Mouse (Mus musculus) cerebellum, adult 9-11 months (tissue): ENCODE results near the gene Clcn2.

Experiments used
- DNase-seq: peaks from one replicate; pipeline ENCODE4 v3.0.0; 2022

Clcn2 gene

GRCm38 (mm10) chr16:20717181-20717977, at the start of gene Clcn2, which contains the start of gene Polr2h:
TSS of gene Clcn2 (minus strand) at chr16:20717746.
TSS of gene Polr2h (plus strand) at chr16:20717665.
- DNase-seq, result peak; percentile 99

- DNase-seq, result no peak
These were observed 47.7 kb upstream of the Clcn2 start for GRCm38 (mm10) chr16:20765244-20765643.

- DNase-seq, result peak; percentile 63
These were observed 44.1 kb upstream of the Clcn2 start for GRCm38 (mm10) chr16:20761681-20762080.

- DNase-seq, result no peak
These were observed 39.8 kb upstream of the Clcn2 start for GRCm38 (mm10) chr16:20757385-20757784.

GRCm38 (mm10) chr16:20756052-20756451, 38.5 kb upstream of the Clcn2 start:
- DNase-seq, result no peak

GRCm38 (mm10) chr16:20750518-20750917, 33.0 kb upstream of the Clcn2 start:
- no peak for DNase-seq

- DNase-seq, result no peak
These were observed 29.1 kb upstream of the Clcn2 start for GRCm38 (mm10) chr16:20746641-20747040.

- no peak for DNase-seq
These were observed 22.3 kb upstream of the Clcn2 start for GRCm38 (mm10) chr16:20739845-20740244.

GRCm38 (mm10) chr16:20736823-20737222, 19.3 kb upstream of the Clcn2 start:
- no peak for DNase-seq

- peak; percentile 42 for DNase-seq
These were observed 18.6 kb upstream of the Clcn2 start for GRCm38 (mm10) chr16:20736168-20736567.

GRCm38 (mm10) chr16:20735651-20736050, 18.1 kb upstream of the Clcn2 start:
- DNase-seq, result no peak

- DNase-seq, result peak; percentile 65
These were observed 16.5 kb upstream of the Clcn2 start, which contains the start of gene Thpo for GRCm38 (mm10) chr16:20733731-20734730. TSS of gene Thpo (minus strand) at chr16:20734511.

GRCm38 (mm10) chr16:20732925-20733730, 15.6 kb upstream of the Clcn2 start, which contains the start of gene Chrd:
TSS of gene Chrd (plus strand) at chr16:20733127.
- DNase-seq, result peak; percentile 84

- no peak for DNase-seq
These were observed 14.8 kb upstream of the Clcn2 start for GRCm38 (mm10) chr16:20732251-20732924.

- DNase-seq, result no peak
These were observed 14.1 kb upstream of the Clcn2 start for GRCm38 (mm10) chr16:20731688-20732087.

- DNase-seq, result no peak
These were observed 12.8 kb upstream of the Clcn2 start for GRCm38 (mm10) chr16:20730293-20730711.

- DNase-seq, result no peak
These were observed 8.8 kb upstream of the Clcn2 start for GRCm38 (mm10) chr16:20726384-20726783.

- DNase-seq, result no peak
These were observed 8.2 kb upstream of the Clcn2 start for GRCm38 (mm10) chr16:20725750-20726149.

GRCm38 (mm10) chr16:20725321-20725720, 7.8 kb upstream of the Clcn2 start:
- DNase-seq, result no peak

- no peak for DNase-seq
These were observed 6.8 kb upstream of the Clcn2 start for GRCm38 (mm10) chr16:20724338-20724748.

GRCm38 (mm10) chr16:20723247-20723646, 5.7 kb upstream of the Clcn2 start:
- DNase-seq, result no peak

GRCm38 (mm10) chr16:20722736-20723135, 5.2 kb upstream of the Clcn2 start:
- no peak for DNase-seq
